Mouse (Mus musculus) neutrophil, adult 5-6 weeks (primary cell): ENCODE data around the gene Psma2. TPM values are rescaled to one million over a fixed set of nuclear protein-coding genes. Genes with fewer than 3 reads are reported as not detected.

Experiments
- total RNA-seq: library from RNA; stranded (forward); fragments of 200-1000 nt; gene quantifications from 2 replicates; pipeline ENCODE4 v1.2.3, GENCODE M21; 2017

Psma2 gene
- total RNA-seq, 1 experiment from 2014 or later = 58.4 TPM

Other genes with a start within 250 kb of the Psma2 start
- 0.12 TPM in 1 of 2 replicates, not detected in the other for gene Hecw1, start 90.0 kb upstream of the Psma2 start, total RNA-seq
- 48.5 and 49.7 TPM in 2 replicates for gene Mrpl32, start 75 bp upstream of the Psma2 start, total RNA-seq
- gene AW209491, start 16.9 kb downstream of the Psma2 start, total RNA-seq = 4.7 and 5.2 TPM in 2 replicates